Mouse (Mus musculus) lung, adult 2 months (tissue): ENCODE data around the gene Gpr55. TPM values are rescaled to one million over a fixed set of nuclear protein-coding genes. Genes with fewer than 3 reads are reported as not detected.
"Not testable (repeated sequence)": the region's sequence is repeated elsewhere in the genome, so short reads cannot be mapped to it uniquely, and the experiment has no call there.

Experiments used
- DNase-seq: peaks from one replicate; pipeline ENCODE4 v3.0.0; 2022
- H3K4me1 ChIP-seq: fragments of 200-500 bp; 2 replicates; pipeline ENCODE4 v1.6.1; 2011; ENCODE audit warnings: low read length; ENCODE audit not compliant: control insufficient read depth, insufficient read depth
- H3K4me3 ChIP-seq: fragments of 200-500 bp; replicated peaks from 2 replicates; pipeline ENCODE3; 2011; ENCODE audit warnings: low read depth, mild to moderate bottlenecking, control low read depth, low read length; ENCODE audit errors: extremely low read depth
- CTCF ChIP-seq: fragments of 200-500 bp; IDR thresholded peaks from 2 replicates; pipeline ENCODE4 v1.5.1; 2011; ENCODE audit warnings: mild to moderate bottlenecking, low read length, control low read depth; ENCODE audit not compliant: insufficient read depth
- POLR2A ChIP-seq: fragments of 200-500 bp; IDR thresholded peaks from 2 replicates; pipeline ENCODE4 v1.6.1; 2011; ENCODE audit warnings: low read depth, mild to moderate bottlenecking, control low read depth, low read length, borderline replicate concordance; ENCODE audit errors: extremely low read depth
- WGBS: fragments of 180-500 bp; shearing (Covaris S2); methylation state at CpG from one replicate; pipeline ENCODE4 v1.1.7; 2018; 5-methylcytosine and 5-hydroxymethylcytosine counted together
- polyA plus RNA-seq: library from polyadenylated mRNA; depleted of rRNA; stranded (reverse); fragments of >200 nt; gene quantifications from 2 replicates; pipeline ENCODE4 v1.2.3, GENCODE M21; 2012; rRNA removed

The Gpr55 gene
- polyA plus RNA-seq: 0.49 and 0.58 TPM in 2 replicates

DNA sequence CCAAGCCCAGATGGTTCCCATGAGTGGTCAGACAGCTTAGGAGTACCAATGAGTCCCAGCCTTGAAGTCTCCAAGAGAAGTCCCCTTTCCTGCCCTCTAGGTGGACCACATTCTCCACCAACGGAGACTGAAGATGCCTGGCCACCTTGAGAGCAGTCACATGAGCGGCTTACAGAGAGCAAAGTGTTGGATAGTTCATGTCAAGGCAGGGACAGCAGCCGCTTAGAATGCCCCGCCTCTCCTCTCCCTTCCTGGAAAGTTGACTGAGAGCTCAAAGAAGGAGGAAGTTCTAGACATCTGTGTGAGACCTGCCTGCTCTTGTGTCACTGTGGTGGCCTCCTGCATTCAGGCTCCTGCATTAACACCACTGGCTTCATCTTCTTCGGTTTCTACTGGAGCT lies at the start of gene Gpr55:
TSS of gene Gpr55 (minus strand) at position 135 of the 400 bp plus-strand sequence.
- no peak for DNase-seq
- no peaks in the 10 kb centered on the region for H3K4me1 ChIP-seq

DNA sequence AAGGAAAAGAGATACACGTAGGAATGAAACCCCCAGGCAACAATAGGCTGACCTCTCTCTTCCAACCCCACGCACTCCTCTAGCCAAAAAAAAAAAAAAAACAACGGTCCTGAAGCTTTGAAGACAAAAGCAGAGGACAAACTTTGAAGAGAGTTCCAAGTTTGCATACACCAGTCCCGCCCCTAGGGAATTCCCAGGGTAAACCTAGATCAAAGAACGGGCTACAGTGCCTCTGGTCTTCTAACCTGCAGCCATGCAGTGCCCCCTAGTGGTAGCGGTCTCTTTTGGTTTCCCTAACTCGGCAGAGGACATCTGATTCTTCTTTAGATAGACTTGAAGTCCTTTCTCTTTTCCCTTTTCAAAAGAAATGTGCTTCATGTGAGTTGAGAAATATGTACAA lies 47.0 kb upstream of the Gpr55 start:
- DNase-seq: peak; percentile 82
- Histone ChIP-seq H3K4me1 (no peaks in the 10 kb centered on the region), H3K4me3 (no peak overlapping the region)
- TF ChIP-seq CTCF (peak; percentile 92), POLR2A (no peak)
- WGBS: 1% methylated on average over 7 of the region's 7 CpGs

More for the DNA sequence above, at the start of gene Gpr55:
- TF ChIP-seq POLR2A (no peak), CTCF (no peak)
- no peak within 1 kb of the TSS for H3K4me3 ChIP-seq
- 41% methylated on average over 5 of the region's 5 CpGs for WGBS

DNA sequence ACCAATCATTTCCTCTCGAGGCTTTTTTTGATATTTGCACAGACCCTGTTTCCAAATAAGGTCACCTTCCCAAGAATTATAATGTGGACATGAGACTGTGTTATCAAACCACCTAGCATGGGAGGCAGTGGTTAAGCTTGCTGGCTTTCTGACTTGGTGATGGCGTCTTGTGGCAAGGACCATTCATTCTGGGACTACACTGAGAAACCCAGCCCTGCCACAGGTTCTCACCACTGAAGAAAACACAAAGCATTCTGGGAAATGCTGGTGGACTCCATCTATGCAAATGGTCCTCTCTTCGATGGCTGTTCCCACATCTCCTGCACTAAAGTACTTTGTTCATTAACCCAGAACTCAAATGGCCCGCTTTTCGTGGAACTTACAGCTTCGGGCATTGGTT lies 45.2 kb upstream of the Gpr55 start:
- H3K4me3 ChIP-seq: no peak overlapping the region
- no peaks in the 10 kb centered on the region for H3K4me1 ChIP-seq
- TF ChIP-seq CTCF (no peak), POLR2A (no peak)
- no peak for DNase-seq
- WGBS: 87% methylated on average over 6 of the region's 6 CpGs

DNA sequence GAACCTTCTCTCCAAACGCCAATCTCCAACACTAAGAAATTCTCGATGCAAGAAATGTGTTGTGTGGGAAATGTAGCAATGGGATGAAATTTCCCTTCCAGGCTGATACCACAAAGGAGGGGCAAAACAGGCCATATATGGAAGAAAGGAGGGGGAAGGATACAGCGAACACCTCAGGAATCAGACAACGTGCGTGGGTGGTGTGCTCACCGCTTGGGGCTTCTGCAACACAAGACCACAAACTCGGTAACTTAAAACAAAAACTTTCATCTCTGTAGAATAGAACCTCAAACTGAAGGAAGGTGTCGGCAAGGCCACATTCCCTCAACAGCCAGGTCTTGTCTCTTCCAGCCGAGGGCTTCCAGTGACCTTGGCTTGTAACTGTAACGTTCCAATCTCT lies 44.7 kb upstream of the Gpr55 start:
- no peak for TF ChIP-seq CTCF
- no peak for TF ChIP-seq POLR2A
- 81% methylated on average over 10 of the region's 10 CpGs for WGBS

DNA sequence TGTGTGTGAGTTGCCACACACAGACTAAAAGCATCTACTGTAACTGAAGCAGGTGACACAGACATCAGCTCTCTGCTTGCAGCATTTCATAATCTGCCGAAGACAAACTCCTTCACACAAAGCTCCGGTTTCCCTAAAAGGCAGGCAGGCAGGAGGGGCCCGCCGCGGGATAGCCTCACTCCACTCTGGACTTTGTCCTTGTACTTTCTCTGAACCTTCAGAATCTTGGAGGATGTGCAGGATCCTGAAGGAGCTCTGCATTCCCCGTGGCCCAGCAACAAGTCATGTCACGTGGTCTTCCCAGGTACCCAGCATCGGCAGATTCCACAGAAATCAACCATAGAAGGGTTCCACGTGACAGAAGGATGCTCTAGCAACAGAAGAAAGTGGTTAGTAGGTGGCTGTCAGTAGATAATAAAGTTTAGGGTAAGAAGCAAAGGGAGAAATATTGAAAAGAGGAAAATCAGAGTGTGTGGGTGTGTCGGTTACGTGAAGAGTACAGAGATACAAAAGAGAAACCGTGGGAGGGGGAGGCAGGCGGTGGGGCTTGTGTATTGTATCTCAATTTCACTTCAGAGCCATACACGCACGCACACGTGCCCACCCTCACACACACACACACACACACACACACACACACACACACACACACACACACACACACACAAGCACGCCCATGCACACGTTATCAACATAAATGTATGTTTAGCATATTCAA lies 39.2 kb upstream of the Gpr55 start:
- DNase-seq: no peak
- 72% methylated on average over 18 of the region's 18 CpGs for WGBS
- TF ChIP-seq CTCF (no peak), POLR2A (no peak)

More for the DNA sequence above, 44.7 kb upstream of the Gpr55 start:
- no peak for DNase-seq
- H3K4me3 ChIP-seq: no peak overlapping the region
- no peaks in the 10 kb centered on the region for H3K4me1 ChIP-seq

DNA sequence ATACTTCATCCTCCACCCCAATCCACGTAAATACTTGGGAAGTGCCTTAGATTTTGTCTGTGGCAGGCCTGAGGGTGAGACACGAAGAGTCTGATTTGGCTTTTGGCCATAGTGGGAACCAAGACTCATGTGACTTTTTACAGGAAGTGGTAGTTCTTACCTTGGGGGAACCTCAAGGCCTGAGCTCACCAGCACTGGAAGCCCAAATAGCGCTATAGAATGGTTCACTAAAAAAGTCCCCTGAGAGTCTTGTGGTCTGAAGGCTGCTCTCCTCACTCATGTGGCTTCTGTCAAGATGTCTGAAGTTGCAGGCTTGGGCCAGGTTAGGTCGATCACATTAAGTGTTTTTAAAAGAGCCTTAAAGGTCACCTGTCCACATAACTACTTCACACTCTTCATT lies 37.2 kb upstream of the Gpr55 start:
- Histone ChIP-seq H3K4me1 (no peaks in the 10 kb centered on the region), H3K4me3 (no peak overlapping the region)
- DNase-seq: no peak
- 68% methylated on average over 4 of the region's 4 CpGs for WGBS
- TF ChIP-seq CTCF: no peak
- TF ChIP-seq POLR2A: no peak

More for the DNA sequence above, 39.2 kb upstream of the Gpr55 start:
- H3K4me1 ChIP-seq: no peaks in the 10 kb centered on the region
- H3K4me3 ChIP-seq: no peak overlapping the region

DNA sequence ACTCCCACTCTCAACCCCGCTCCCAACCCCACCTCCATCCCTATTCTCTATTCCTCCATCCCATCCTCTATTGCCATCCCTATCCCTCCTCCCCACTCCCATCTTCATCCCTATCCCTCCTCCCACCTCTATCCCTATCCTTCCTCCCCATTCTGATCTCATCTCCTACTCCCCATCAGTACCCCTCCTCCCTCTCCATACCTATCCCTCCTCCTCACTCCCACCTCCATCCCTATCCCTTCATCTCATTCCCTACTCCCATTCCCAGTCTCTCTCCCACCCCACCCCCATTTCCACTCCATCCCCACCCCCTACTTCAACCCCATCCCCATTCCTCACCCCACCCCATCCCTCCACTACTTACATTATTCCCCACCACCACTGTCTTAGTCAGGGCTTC lies 36.4 kb upstream of the Gpr55 start:
- no peaks in the 10 kb centered on the region for H3K4me1 ChIP-seq
- no peak for DNase-seq
- H3K4me3 ChIP-seq: no peak overlapping the region
- 91% methylated on average over 1 of the region's 1 CpGs for WGBS
- TF ChIP-seq POLR2A (no peak), CTCF (no peak)

DNA sequence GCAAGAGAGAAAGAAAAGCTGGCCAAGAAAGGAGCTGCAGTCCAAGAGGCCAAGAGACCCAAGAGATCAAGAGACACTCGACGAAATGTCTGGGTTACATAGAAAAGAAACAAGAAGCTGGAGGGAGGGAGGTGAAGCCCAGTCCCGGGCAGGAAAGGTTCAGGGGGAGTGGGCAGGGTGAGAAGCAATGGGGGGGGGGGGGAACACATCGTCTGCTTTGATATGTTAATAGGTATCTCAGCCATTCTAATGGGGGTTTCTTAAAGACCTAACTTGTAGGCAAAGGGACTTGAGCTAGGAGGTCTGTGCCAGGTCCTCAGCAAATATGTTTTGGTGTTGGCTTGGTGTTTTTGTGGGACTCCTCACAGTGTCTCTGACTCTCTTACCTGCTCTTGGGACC lies 32.7 kb upstream of the Gpr55 start:
- no peak overlapping the region for H3K4me3 ChIP-seq
- no peak for TF ChIP-seq CTCF
- no peak for TF ChIP-seq POLR2A
- whole genome bisulfite sequencing: 67% methylated on average over 4 of the region's 4 CpGs

DNA sequence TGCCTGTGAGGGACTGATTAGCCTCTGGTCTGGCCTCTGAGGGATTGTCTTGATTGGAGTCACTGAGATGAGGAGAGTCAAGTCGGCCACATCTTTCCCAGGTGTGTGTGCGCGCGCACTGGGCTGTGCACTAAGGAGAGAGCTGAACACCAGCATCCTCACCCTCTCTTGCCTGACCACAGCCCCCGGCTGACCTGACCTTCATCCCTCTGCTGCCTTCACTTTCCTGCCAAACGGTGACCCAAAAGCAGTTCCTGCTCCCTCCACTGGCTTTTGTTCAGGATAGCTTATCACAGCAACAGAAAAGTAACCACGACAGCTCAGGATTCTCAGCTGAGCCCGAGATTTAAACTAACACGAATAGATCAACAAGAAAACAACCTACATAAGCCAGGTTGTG lies 31.4 kb upstream of the Gpr55 start:
- DNase-seq: no peak
- TF ChIP-seq CTCF (no peak), POLR2A (no peak)
- Histone ChIP-seq H3K4me3 (no peak overlapping the region), H3K4me1 (no peaks in the 10 kb centered on the region)
- 70% methylated on average over 9 of the region's 9 CpGs for WGBS

More for the DNA sequence above, 32.7 kb upstream of the Gpr55 start:
- DNase-seq: no peak
- no peaks in the 10 kb centered on the region for H3K4me1 ChIP-seq

DNA sequence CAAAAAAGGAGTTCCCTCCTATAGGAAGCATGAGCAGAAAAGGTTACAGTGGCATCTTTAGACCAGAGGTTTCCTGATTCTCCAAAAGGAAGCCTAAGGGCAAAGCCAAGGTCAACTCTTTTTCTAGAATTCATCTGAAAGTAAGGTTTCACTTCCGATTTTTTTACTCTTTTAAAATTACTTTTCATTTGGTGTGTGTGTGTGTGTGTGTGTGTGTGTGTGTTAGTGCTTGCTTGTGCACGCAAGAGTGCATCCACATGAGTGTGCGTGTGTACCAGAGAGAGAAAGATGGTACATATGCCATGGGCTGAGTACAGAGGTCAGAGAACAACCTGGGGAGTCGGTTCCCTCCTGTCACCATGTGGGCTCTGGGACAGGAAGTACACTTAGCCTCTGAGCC lies 28.1 kb upstream of the Gpr55 start:
- not testable (repeated sequence) for H3K4me3 ChIP-seq, DNase-seq, H3K4me1 ChIP-seq
- WGBS: 78% methylated on average over 4 of the region's 4 CpGs
